Mouse (Mus musculus) cerebellum, postnatal 14 days (tissue): Measurements from ENCODE around the gene Slc4a4.

Experiments
- DNase-seq, 2 experiments: peaks; one replicate each; pipeline ENCODE4 v3.0.0; 2021; ENCODE audit warnings: mixed read lengths in 2 of 2

Gene Slc4a4

GRCm38 (mm10) chr5:89012456-89012855 lies 125.8 kb downstream of the Slc4a4 start:
- no peak for DNase-seq

- no peak for DNase-seq
These were observed 128.2 kb downstream of the Slc4a4 start for GRCm38 (mm10) chr5:89014782-89015181.

GRCm38 (mm10) chr5:89015878-89016277 lies 129.3 kb downstream of the Slc4a4 start:
- DNase-seq, result no peak

- DNase-seq, result no peak
These were observed 131.9 kb downstream of the Slc4a4 start for GRCm38 (mm10) chr5:89018537-89018936.

GRCm38 (mm10) chr5:89024413-89024812 lies 137.8 kb downstream of the Slc4a4 start:
- no peak for DNase-seq

GRCm38 (mm10) chr5:89027518-89028085 lies 141.0 kb downstream of the Slc4a4 start:
- no peak for DNase-seq

GRCm38 (mm10) chr5:89032647-89033046 lies 146.0 kb downstream of the Slc4a4 start:
- DNase-seq, result no peak

- DNase-seq, result no peak
These were observed 146.6 kb downstream of the Slc4a4 start for GRCm38 (mm10) chr5:89033256-89033655.

- no peak for DNase-seq
These were observed 149.5 kb downstream of the Slc4a4 start for GRCm38 (mm10) chr5:89036147-89036546.

GRCm38 (mm10) chr5:89040814-89041213 lies 154.2 kb downstream of the Slc4a4 start:
- DNase-seq, result peak; percentile 40 to 42

GRCm38 (mm10) chr5:89043846-89044245 lies 157.2 kb downstream of the Slc4a4 start:
- no peak for DNase-seq

GRCm38 (mm10) chr5:89044801-89045200 lies 158.2 kb downstream of the Slc4a4 start:
- no peak for DNase-seq

- DNase-seq, result no peak
These were observed 165.0 kb downstream of the Slc4a4 start for GRCm38 (mm10) chr5:89051577-89051976.

GRCm38 (mm10) chr5:89052230-89052629 lies 165.6 kb downstream of the Slc4a4 start:
- DNase-seq, result peak; percentile 37 to 69

GRCm38 (mm10) chr5:89055656-89056055 lies 169.0 kb downstream of the Slc4a4 start:
- peak; percentile 81 to 89 for DNase-seq

GRCm38 (mm10) chr5:89056370-89056769 lies 169.8 kb downstream of the Slc4a4 start:
- peak in 1 of 2 experiments; percentile 65 for DNase-seq

- DNase-seq, result no peak
These were observed 174.5 kb downstream of the Slc4a4 start for GRCm38 (mm10) chr5:89061097-89061496.

- DNase-seq, result no peak
These were observed 175.7 kb downstream of the Slc4a4 start for GRCm38 (mm10) chr5:89062286-89062685.

- DNase-seq, result no peak
These were observed 180.5 kb downstream of the Slc4a4 start for GRCm38 (mm10) chr5:89067111-89067510.

GRCm38 (mm10) chr5:89068072-89068471 lies 181.5 kb downstream of the Slc4a4 start:
- peak; percentile 87 to 90 for DNase-seq

- no peak for DNase-seq
These were observed 183.4 kb downstream of the Slc4a4 start for GRCm38 (mm10) chr5:89070051-89070450.

GRCm38 (mm10) chr5:89071957-89072356 lies 185.3 kb downstream of the Slc4a4 start:
- no peak for DNase-seq

- no peak for DNase-seq
These were observed 191.1 kb downstream of the Slc4a4 start for GRCm38 (mm10) chr5:89077711-89078110.

GRCm38 (mm10) chr5:89083476-89083875 lies 196.9 kb downstream of the Slc4a4 start:
- no peak for DNase-seq

- DNase-seq, result no peak
These were observed 201.3 kb downstream of the Slc4a4 start for GRCm38 (mm10) chr5:89087916-89088315.
